Mouse (Mus musculus): ENCODE results near the gene Ankrd27. TPM values are rescaled to one million over a fixed set of nuclear protein-coding genes. Genes with fewer than 3 reads are reported as not detected.

The Ankrd27 gene
- polyA plus RNA-seq, 1 experiment from 2014 or later: 29.2 TPM

DNA sequence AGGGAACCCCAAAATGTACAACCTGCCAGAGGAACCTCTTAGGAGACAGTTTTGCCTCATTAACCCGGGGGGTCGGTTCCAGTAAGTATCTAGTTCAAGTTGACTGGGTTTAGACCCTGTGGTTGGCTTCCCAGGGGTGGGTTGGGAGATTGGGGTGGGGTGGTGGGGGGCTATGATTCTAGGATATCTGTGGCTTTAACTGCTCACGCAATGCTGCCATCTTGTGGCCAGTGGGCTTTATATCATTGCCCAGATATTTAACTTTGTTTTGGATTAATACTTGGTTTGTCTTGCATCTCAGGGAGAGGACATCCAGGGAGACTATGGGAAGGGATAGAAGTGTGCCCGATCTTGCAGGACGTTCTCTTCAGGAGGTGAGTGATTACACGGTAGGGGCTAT is 50.2 kb downstream of the Ankrd27 start:
- DNase-seq (ENCODE audit: low spot score): peak; percentile 27

- no peak for DNase-seq (ENCODE audit: low spot score)
Observed at GRCm38 (mm10) chr7:35636874-35637273, 50.8 kb downstream of the Ankrd27 start.

- no peak for DNase-seq (ENCODE audit: low spot score)
Observed at GRCm38 (mm10) chr7:35640072-35640471, 54.0 kb downstream of the Ankrd27 start.

DNA sequence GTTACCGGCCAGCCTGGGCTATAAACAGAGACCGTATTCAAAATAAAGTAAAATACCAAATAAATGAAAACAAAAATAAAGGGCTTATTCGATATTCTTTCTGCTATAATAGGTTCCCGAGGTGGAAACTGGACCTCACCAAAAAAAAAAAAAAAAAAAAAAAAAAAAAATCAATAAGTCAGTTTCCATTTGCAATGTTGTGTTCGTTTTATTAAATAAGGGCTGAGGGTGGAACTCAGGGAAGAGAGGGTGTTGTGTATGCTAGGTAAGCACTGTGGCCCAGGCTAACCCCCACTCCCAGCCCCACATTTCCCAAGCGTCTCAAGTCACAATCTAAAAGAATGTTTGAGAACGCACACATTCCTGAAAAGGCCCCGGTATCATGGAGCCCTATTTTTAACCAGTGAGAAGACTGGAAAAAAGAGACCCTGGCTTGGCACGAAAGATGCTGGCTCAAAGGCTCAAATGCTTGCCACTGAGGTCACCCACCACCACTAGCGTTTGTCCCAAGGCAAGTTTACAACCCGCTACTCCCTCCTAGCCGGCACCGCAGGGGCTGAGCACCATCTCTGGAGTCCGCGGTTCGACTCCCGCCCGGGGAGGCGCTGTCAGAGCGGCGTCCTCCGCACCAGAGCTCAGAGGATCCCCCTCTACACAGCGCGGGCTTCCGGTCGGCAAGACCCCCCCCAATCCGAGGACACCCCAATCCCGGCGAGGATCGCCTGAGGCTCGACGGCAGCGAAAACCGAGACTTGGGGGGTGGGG is 60.5 kb downstream of the Ankrd27 start:
- no peak for DNase-seq (ENCODE audit: low spot score)

GRCm38 (mm10) chr7:35647101-35647698 is 61.2 kb downstream of the Ankrd27 start, which contains the start of gene Pdcd5:
Gene Pdcd5 (minus strand): TSS chr7:35647521.
- peak; percentile 98 for DNase-seq (ENCODE audit: low spot score)

DNA sequence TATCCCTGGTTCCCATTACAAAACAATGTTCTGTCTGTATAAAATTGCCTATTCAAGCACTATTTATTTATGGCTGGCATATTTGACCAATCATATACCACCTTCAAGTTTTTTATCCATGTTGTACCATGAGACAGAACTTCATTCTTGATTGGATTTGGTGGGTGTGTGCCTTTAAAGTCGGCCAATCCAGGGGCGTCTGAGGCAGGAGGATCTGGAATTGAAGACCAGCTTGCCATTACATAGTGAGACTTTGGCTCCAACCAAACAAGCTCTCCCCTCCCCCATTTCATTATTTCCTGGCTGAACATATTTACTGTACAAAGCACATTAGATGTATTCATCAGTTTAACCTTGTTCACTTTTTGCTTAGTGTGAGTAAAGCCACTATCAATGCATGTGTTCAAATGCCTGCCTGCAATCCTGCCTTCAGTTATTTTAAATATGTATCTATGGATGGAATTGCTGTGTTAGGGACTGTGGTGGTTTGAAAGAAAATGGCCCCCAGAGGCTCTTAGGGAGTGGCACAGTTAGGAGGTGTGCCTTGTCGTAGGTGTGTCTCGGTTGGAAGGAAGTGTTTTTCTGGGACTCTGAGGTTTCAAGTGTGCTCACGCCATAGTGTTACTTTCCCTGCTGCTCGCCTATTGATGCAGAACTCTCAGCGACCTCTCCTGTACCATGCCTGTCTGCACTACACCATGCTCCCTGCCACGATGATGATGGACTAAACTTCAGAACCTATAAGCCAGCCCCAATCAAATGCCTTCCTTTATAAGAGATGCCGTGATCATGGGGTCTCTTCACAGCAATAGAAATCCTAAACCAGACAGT is 62.4 kb downstream of the Ankrd27 start:
- no peak for DNase-seq (ENCODE audit: low spot score)

GRCm38 (mm10) chr7:35649071-35649470 is 63.0 kb downstream of the Ankrd27 start:
- peak; percentile 24 for DNase-seq (ENCODE audit: low spot score)

- no peak for DNase-seq (ENCODE audit: low spot score)
Observed at GRCm38 (mm10) chr7:35650716-35651410, 64.8 kb downstream of the Ankrd27 start.

DNA sequence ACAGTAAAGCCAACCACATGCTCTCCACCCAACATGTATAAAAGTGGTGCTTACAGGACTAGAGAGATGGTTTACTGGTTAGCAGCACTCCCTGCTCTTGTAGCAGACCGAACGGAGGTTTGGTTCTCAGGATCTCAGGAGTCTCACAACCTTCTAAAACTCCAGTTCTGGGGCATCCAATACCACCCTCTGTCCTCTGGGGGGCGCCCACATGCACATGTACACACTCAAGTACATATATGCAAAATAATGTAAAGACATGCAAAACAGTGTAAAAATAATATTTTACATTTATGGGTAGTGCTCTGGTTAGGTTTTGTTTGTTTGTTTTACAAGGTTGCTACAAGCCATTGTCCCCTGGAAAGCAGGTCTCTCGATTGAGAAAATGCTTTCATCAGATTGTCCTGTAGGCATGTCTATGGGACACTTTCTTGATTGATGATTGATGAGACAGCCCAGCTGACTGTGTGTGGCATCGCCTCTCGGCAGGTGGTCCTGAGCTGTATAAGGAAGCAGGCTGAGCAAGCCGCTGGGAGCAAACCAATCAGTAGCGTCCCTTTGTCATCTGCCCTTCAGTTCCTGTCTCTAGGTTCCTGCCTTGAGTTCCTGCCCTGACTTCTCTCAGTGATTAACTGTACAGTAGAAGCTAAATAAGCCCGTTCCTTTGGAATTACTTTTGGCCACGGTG is 65.7 kb downstream of the Ankrd27 start:
- no peak for DNase-seq (ENCODE audit: low spot score)

GRCm38 (mm10) chr7:35657829-35658228 is 71.8 kb downstream of the Ankrd27 start:
- DNase-seq (ENCODE audit: low spot score): no peak

DNA sequence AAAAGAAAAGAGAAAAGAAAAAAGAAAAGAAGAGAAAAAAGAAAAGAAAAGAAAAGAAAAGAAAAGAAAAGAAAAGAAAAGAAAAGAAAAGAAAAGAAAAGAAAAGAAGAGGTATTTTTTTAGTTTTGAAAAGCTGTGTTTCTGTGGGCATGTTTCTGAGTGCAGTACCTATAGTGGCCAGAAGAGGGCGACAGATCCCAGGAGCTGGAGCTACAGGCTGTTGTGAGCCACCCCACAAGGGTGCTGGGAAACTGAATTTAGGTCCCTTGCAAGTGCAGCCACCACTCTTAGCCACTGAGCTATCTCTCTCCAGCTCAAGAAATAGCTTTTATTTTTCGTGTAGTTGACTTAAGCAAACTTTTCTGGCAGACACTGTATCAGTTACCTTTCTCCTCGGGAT is 73.1 kb downstream of the Ankrd27 start:
- peak; percentile 49 for DNase-seq (ENCODE audit: low spot score)

DNA sequence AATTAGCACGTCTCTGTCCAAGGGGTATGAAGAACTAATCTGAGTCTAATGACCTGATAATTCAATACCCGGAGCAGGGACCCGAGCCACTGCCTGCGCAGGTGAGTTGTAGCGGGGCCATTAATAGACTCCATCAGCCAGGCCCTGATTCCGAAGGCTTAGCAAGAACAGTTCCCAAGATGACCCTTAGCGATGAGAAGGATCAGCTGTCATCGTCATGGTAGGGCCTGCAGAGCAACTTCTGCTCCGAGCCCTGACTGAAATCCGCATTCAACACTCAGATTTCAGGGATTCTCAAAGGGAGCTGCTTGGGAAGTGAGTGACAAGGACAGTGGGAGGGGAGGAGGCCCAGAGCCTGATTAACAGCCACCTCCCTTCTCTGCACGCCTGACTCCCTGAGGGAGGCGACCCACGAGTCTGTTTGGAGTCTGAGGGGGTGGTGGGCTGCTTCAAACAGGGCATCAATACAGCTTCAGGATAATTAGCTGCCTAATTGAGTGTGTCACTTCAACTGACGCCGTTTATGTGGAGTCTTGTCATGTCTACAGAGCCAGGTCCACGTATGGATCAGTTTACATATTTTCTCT is 77.8 kb downstream of the Ankrd27 start:
- DNase-seq (ENCODE audit: low spot score): no peak

DNA sequence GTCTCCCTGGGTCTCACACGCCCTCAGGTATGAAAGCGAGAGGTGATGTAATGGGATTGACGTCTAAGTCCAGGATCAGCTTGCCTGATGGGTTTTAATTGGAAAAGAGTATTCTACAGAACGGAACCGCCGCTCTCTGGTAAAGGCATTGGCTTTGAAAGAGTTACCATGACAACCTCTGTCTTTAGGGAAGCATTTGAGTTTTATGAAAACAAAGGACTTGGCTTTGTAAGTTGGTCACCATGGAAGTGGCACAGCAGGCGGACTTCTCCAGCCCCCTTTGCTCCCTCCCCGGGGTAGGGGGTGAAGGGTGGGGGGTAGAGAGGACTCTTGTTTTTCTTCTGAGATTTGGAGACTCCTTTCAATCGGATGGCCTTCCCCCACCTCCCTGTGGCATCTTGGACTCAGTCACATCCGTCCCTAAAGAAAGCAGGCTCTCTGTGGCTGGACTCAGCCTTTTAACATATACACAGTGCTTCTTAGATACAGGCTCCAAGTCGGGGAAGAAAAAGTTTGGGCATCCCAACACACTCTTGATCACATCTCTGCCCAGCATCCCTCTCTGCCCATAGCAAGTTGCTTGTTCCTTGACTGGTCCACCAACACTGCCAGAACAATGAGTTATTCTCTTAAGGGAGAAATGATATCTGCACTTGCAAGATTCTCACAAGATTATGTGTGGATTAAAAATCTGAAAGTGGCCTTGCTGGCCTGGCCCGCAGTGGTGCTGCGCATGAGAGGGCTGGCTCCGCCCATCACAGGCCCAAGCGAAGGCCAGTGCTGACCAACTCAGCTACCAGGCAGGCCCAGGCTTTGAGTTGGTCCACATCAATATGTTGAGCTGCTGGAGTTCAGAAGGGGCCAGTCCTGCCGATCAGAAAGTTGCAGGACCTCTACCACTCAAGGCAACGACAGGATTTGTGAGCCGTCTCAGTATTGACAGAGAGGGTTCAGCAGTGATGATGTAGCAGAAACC is 82.3 kb downstream of the Ankrd27 start:
- DNase-seq (ENCODE audit: low spot score): no peak

- no peak for DNase-seq (ENCODE audit: low spot score)
Observed at GRCm38 (mm10) chr7:35678976-35679375, 92.9 kb downstream of the Ankrd27 start.

DNA sequence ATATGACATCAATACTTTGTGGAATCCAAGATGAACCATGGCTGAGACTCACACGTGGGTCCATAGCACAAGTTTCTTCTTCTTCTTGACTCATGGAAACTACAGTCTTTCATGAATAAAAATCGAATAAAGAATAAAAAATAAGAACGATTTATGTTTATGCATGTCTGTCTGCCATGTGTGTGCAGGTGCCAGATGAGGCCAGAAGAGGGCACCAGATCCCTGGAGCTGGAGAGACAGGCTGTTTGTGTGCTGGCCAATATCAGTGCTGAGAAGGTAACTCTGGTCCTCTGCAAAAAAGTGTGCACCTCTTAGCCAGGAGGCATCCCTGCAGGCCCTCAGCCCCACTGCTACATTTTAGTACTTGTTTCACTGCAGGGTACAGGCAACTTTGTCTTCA is 95.5 kb downstream of the Ankrd27 start:
- DNase-seq (ENCODE audit: low spot score): no peak

DNA sequence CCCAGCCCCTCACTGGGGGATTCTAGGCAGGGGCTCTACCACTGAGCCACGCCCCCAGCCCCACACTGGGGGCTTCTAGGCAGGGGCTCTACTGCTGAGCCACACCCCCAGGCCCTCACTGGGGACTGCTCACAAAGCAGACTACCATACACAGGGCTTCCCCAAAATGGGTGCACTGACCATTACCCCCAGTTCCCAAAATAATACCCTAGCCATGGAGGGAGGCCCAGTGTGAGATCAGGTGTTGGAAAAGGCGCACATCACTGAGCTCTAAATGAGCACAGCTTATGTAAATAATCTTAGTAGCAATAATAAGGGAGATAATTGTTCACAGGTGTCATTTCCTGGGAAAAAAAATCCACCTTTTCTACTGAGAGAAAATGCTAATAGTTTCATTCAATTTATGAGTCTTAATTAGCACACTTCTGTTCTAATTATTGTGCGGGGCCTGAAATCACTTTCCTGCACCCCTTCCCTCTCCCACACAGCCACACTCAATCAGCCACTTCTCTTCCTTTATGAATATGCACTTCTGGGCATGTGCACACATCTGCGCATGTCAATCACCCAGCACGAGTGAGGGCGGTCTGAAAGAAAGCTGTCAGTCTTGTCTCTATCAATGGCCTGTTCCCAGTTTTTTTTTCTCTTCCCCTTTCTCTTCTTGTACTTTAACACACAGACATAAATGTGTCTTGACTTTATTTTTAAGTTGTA is 97.5 kb downstream of the Ankrd27 start:
- no peak for DNase-seq (ENCODE audit: low spot score)

DNA sequence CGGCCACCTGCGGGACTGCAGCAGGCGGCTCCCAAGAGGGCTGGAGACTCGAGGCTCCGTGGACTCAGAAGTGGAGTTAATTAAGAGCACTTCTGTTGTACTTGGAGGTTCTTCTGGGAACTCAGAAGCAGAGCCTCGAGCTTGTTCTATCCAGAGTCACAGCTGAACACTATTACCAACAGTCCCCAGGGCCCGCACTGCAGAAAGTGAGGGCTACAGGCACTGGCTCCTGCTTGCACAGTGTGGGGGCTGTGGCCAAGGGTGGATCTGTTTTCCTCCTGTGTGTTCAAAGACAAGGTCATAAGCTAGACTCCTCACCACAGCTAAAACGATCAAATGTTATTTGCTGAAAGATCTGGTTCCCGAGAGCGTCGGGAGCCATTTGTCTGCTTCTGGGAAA is 100.2 kb downstream of the Ankrd27 start:
- DNase-seq (ENCODE audit: low spot score): no peak

- DNase-seq (ENCODE audit: low spot score): peak; percentile 40
Observed at GRCm38 (mm10) chr7:35686756-35687155, 100.7 kb downstream of the Ankrd27 start.

DNA sequence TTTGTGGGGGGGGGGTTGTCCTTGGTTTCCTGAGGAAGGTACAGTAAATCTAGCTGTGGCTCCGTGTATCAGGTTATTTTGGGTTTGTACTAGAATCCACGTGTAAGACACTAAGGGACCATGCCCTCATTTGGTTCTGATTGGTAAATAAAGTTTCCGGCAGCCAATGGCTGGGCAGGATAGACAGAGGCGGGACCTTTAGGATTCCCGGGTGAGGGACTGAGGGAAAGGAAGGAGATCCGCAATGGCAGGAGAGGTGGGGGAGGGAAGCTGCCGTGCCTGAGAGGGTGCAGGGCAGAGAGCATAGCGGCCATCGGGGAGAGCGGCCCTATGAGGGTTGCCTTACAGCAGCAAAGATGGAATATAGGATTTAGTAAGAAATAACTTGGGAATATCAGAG is 101.2 kb downstream of the Ankrd27 start:
- no peak for DNase-seq (ENCODE audit: low spot score)

All from thymus, postnatal 0 days (tissue).